Mouse (Mus musculus) forebrain, embryonic 13.5 days (tissue): ENCODE measurements around the gene Farp1. TPM values are rescaled to one million over a fixed set of nuclear protein-coding genes. Genes with fewer than 3 reads are reported as not detected.

Experiments used
- polyA plus RNA-seq: library from polyadenylated mRNA; unstranded; fragments of >200 nt; fragmentation: Nextera tagmentation; extraction: Ambion mirVana; gene quantifications from 2 replicates; pipeline ENCODE4 v1.2.1, GENCODE M21; 2015

Farp1 gene
- polyA plus RNA-seq, 1 experiment from 2014 or later, result 15.9 TPM

Other genes starting within 250 kb of the Farp1 start
- 89.2 and 103 TPM in 2 replicates for gene Ipo5, start 124.0 kb upstream of the Farp1 start, polyA plus RNA-seq